Mouse (Mus musculus): ENCODE data around the gene Polr2b. TPM values are rescaled to one million over a fixed set of nuclear protein-coding genes. Genes with fewer than 3 reads are reported as not detected.

Gene Polr2b
- polyA plus RNA-seq (2012; rRNA removed): 83.9 and 105 TPM in 2 replicates

DNA sequence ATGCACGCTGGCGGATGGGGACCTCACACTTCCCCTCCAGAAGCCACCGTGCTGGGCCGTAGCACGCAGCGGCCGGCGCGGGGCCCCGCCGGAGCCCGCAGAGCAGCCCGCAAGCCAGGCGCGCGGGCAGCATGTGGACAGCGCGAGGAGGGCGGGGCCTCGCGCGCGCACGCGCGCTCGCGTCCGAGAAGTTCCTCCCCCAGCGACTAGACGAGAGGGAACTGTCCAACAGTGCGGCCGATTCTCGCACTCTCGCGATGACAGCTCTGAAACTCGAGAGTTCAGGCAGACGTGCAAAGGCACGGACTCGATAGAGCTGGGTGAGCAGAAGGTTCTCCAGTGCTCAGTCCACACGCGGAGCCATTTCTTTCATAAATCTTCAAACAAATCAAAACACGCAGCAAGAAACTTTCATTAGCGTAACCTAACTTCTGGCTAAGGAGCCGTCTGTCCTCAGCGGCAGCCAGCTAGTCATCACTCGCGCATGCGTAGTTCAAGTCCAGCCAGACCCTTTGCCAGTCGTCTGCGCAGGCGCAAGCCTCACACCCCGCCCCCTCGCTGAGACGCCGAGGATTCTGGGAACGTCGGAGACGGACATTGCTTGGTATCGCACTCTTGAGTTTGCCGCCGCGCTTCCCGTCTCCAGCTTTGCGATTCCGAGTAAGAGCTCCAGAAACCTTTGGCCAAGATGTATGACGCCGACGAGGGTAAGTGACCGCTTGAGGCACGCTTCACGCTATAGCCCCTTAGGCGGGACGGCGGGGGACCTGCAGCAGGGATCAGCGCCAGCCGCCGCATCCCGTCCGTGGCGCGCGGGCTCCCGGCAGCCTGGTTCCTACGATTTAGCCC lies at the start of gene Polr2b, which contains the start of gene Noa1:
TSS of gene Polr2b (plus strand) at position 224 of the 849 bp plus-strand sequence.
TSS of gene Noa1 (minus strand) at position 161 of the 849 bp plus-strand sequence.

DNA sequence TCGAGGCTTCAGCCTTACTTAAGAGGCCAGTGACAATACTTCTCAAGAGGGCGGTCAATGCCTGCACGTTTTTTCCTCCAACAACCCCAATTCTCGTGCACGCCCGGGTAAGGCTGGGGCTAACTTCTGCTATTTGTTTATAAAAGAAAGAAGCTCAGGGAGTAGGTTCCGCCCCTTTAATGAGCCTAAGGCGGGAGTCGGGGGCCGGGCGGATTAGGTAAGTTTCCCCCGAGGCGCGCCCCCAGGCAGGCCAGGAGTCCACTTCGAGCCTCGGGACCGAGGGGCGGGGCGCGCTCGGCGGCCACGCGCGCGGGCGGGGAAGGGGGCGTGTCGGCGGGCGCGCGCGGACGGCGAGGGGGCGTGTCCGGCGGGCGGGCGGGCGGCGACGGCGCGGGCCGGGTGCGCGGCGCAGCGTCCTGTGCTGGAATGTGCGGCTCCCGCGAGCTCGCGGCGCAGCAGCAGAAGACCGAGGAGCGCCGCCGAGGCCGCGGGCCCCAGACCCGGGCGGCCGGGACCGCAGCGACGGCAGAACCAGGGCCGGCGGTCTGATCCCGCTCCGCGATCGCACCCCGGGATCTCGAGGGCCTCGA lies 44.8 kb upstream of the Polr2b start, which contains the start of gene Rest:
TSS of gene Rest (plus strand) at position 411 of the 590 bp plus-strand sequence.

Other genes starting within 250 kb of the Polr2b start
- 5.5 and 11.3 TPM in 2 replicates for gene Hopx, start 195.0 kb upstream of the Polr2b start, polyA plus RNA-seq (2012; rRNA removed)
- gene Spink2, start 98.7 kb upstream of the Polr2b start, polyA plus RNA-seq (2012; rRNA removed): 0.38 and 1.3 TPM in 2 replicates
- gene Rest, start 44.7 kb upstream of the Polr2b start, polyA plus RNA-seq (2012; rRNA removed): 18.6 and 28.5 TPM in 2 replicates
- 20.3 and 26.1 TPM in 2 replicates for gene Noa1, start 63 bp upstream of the Polr2b start, polyA plus RNA-seq (2012; rRNA removed)
- 16.2 and 27.7 TPM in 2 replicates for gene Igfbp7, start 97.9 kb downstream of the Polr2b start, polyA plus RNA-seq (2012; rRNA removed)

All from central nervous system, embryonic 11.5 days (tissue).